Mouse (Mus musculus) heart, adult 2 months (tissue): ENCODE data around the gene Itprid2. TPM values are rescaled to one million over a fixed set of nuclear protein-coding genes. Genes with fewer than 3 reads are reported as not detected.

ENCODE experiments used
- DNase-seq, 2 experiments: peaks; one replicate each; pipeline ENCODE4 v3.0.0; 2021
- H3K27ac ChIP-seq: fragments of 200-600 bp; 2 replicates; pipeline ENCODE4 v1.8.1; 2022
- H3K27me3 ChIP-seq: fragments of 200-500 bp; 2 replicates; pipeline ENCODE4 v1.6.1; 2012; ENCODE audit warnings: mild to moderate bottlenecking, low read length, inconsistent platforms, mixed read lengths; ENCODE audit not compliant: control insufficient read depth, insufficient read depth
- H3K36me3 ChIP-seq: fragments of 200-500 bp; 2 replicates; pipeline ENCODE4 v1.6.1; 2012; ENCODE audit warnings: low read length, inconsistent platforms; ENCODE audit not compliant: control insufficient read depth, insufficient read depth
- H3K4me1 ChIP-seq: fragments of 200-500 bp; 2 replicates; pipeline ENCODE4 v1.6.1; 2011; ENCODE audit warnings: low read length; ENCODE audit not compliant: control insufficient read depth, insufficient read depth
- H3K4me3 ChIP-seq: fragments of 200-600 bp; 2 replicates; pipeline ENCODE4 v1.8.1; 2022
- H3K79me2 ChIP-seq: fragments of 200-500 bp; replicated peaks from 2 replicates; pipeline ENCODE4 v1.6.1; 2012; ENCODE audit warnings: mild to moderate bottlenecking, inconsistent platforms, low read length, moderate library complexity, mixed read lengths; ENCODE audit not compliant: control insufficient read depth, insufficient read depth
- H3K9ac ChIP-seq: fragments of 200-500 bp; 2 replicates; pipeline ENCODE4 v1.6.1; 2012; ENCODE audit warnings: low read depth, mild to moderate bottlenecking, control low read depth, inconsistent platforms, low read length, mixed read lengths
- CTCF ChIP-seq: fragments of 200-600 bp; IDR thresholded peaks from 2 replicates; pipeline ENCODE4 v1.8.1; 2022; ENCODE audit warnings: antibody characterized with exemption, mild to moderate bottlenecking, moderate library complexity
- EP300 ChIP-seq: fragments of 200-500 bp; IDR thresholded peaks from 2 replicates; pipeline ENCODE4 v1.6.1; 2011; ENCODE audit warnings: low read depth, low read length, control low read depth; ENCODE audit not compliant: insufficient read depth
- POLR2A ChIP-seq: fragments of 200-500 bp; IDR thresholded peaks from 2 replicates; pipeline ENCODE4 v1.6.1; 2011; ENCODE audit warnings: mild to moderate bottlenecking, low read depth, low read length, control low read depth; ENCODE audit not compliant: insufficient read depth
- WGBS: fragments of 180-500 bp; shearing (Covaris S2); methylation state at CpG from one replicate; pipeline ENCODE4 v1.1.7; 2018; 5-methylcytosine and 5-hydroxymethylcytosine counted together
- intact Hi-C: fragments of 180-260 bp; cut with DNase I; formaldehyde crosslinking; loops from one replicate; pipeline ENCODE4 v1.15.1; 2025
- polyA plus RNA-seq: library from polyadenylated mRNA; depleted of rRNA; stranded (reverse); fragments of >200 nt; gene quantifications from 2 replicates; pipeline ENCODE4 v1.2.3, GENCODE M21; 2012
- total RNA-seq, 2 experiments: library from RNA; stranded (reverse); gene quantifications; 2 replicates each; pipeline ENCODE4 v1.2.3; 2021

Itprid2 gene
- total and polyA plus RNA-seq, 3 experiments = 6.5 to 24.0 (median 19.3) TPM

DNA sequence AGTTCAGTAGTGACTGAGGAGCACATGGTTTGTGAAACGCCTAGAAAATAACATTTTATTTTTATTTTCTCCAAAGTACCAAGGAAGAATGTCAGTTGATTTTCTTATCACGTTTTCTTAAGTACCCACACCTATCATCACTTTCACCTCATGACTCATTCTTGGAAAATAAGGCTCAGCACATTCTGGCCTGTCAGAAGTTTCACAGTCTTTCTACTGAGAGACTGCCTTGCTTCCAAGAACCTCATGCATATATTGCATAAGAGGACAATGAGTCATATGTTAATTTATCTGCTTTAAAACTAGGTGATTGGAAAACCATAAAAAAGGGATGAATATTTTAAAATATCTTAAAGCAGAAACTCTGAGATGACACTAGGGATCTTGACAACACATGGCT lies 63.0 kb downstream of the Itprid2 start:
- no peak overlapping the region for H3K27ac ChIP-seq
- no peaks in the 10 kb centered on the region for H3K79me2 ChIP-seq
- no peak overlapping the region for H3K4me3 ChIP-seq
- intact Hi-C loops = no loop called here
- DNase-seq = no peak
- no peak for TF ChIP-seq POLR2A
- TF ChIP-seq CTCF = no peak
- no peak for TF ChIP-seq EP300
- no peak overlapping the region for H3K9ac ChIP-seq
- no peaks in the 10 kb centered on the region for H3K27me3 ChIP-seq
- 34% methylated on average over 2 of the region's 2 CpGs for WGBS
- no peaks in the 10 kb centered on the region for H3K4me1 ChIP-seq
- no peaks in the 10 kb centered on the region for H3K36me3 ChIP-seq

DNA sequence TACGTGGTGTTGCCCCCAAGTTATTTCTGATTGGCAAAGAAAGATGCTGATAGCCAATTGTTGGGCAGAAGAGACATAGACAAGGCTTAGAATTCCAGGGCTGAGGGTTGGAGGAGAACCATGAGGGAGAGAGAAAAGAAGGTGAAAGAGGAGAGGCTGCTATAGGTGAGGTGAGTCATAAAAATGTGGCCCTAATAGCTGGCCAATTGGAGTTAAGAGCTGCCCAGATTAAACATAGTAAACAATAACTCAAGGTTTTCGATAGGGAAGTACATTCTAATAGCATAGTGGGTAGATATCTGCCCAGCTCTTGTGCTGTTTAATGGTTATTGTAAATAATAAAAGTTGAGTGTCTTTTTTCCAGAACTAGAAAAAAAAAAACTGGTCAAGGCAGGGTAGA lies 69.6 kb downstream of the Itprid2 start:
- Histone ChIP-seq H3K27ac (no peak overlapping the region), H3K27me3 (no peaks in the 10 kb centered on the region), H3K4me1 (peaks cover 2% of the 10 kb centered on the region; the same call in 1 of the 2 replicates), H3K36me3 (no peaks in the 10 kb centered on the region), H3K79me2 (no peaks in the 10 kb centered on the region), H3K9ac (no peak overlapping the region), H3K4me3 (no peak overlapping the region)
- no peak for DNase-seq
- intact Hi-C loops = no loop called here
- 80% methylated on average over 2 of the region's 2 CpGs for WGBS
- TF ChIP-seq EP300 (no peak), CTCF (no peak), POLR2A (no peak)

DNA sequence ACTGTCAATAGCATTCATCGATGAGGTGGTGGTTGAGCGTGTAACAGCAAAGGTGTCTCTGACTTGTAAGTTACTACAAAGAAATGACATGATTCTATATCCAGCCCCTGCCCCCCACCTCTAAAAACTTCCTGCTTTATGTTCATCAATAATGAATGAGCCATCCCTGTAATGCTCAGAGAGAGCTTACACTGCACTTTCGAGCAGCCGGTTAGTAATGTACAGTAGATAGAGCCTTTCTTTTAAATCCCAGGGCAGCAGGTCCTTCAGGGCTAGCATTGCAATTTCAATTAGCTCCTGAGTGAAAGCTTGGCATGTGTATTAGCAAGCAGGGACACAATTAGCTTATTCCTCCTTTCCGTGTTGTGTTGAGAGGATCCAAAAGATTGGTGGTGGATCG lies 72.4 kb downstream of the Itprid2 start, which contains the start of gene Ppp1r1c:
Ppp1r1c (plus strand) TSS at position 206 of the 400 bp plus-strand sequence.
- no peak for TF ChIP-seq CTCF
- no peak for TF ChIP-seq EP300
- no peak for TF ChIP-seq POLR2A
- 80% methylated on average over 6 of the region's 6 CpGs for WGBS
- Histone ChIP-seq H3K79me2 (no peaks in the 10 kb centered on the region), H3K4me3 (no peak within 1 kb of the TSS), H3K27me3 (no peaks in the 10 kb centered on the region), H3K27ac (no peak within 1 kb of the TSS), H3K36me3 (no peaks in the 10 kb centered on the region), H3K4me1 (peaks cover 2% of the 10 kb centered on the region; the same call in 1 of the 2 replicates), H3K9ac (no peak within 1 kb of the TSS)
- intact Hi-C loops = no loop called here
- DNase-seq = no peak

DNA sequence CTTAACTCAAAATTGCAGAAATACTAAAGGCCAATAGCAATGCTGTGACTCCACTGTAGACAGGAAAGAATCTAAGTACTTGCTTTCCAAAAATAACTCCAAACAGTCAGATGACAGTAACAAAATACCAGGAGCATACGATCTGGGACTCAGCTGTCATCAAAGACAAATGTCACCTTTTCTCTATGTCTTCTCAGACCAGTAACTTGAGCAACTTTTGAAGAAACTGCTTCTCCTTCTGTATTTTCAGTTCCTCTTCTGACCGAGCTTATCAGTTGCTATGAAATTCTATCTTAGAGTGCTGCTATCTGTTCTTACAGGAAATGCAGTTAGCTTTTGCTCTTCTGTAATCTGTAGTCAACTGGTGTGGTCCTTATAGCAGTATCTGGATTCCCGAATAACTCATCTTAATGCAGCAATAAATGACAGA lies 78.5 kb downstream of the Itprid2 start:
- H3K36me3 ChIP-seq = peaks cover 2% of the 10 kb centered on the region; the same call in 1 of the 2 replicates
- no peak overlapping the region for H3K9ac ChIP-seq
- 15% methylated on average over 3 of the region's 3 CpGs for WGBS
- H3K27me3 ChIP-seq = no peaks in the 10 kb centered on the region
- no peaks in the 10 kb centered on the region; the same call in 1 of the 2 replicates for H3K4me1 ChIP-seq
- peak overlapping the region; percentile 22 for H3K27ac ChIP-seq
- TF ChIP-seq CTCF (no peak), EP300 (no peak), POLR2A (no peak)
- H3K4me3 ChIP-seq = no peak overlapping the region
- no peaks in the 10 kb centered on the region for H3K79me2 ChIP-seq
- intact Hi-C loops = no loop called here
- no peak for DNase-seq

DNA sequence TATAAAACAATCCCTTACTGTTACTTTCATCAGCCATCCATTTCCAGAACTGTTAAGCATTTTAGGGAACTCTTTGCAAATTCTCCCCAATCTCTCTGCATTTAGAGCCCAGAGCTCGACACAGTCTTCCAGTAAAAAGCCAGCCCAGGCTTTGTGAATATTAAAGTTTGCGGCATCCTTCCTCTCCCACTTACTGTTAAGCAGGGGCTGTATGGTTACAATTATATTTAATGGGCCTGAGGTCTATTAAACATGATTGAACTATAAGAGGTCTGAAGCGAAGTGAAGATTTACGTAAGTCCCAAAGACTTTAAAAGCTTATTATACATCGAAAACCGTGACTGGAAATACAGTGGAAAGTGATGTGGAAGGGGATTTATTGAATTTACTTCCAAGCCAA lies 79.6 kb downstream of the Itprid2 start:
- H3K4me1 ChIP-seq = no peaks in the 10 kb centered on the region; the same call in 1 of the 2 replicates
- no peaks in the 10 kb centered on the region for H3K27me3 ChIP-seq
- peaks cover 2% of the 10 kb centered on the region; the same call in 1 of the 2 replicates for H3K36me3 ChIP-seq
- intact Hi-C loops = no loop called here
- H3K4me3 ChIP-seq = no peak overlapping the region
- no peak overlapping the region for H3K27ac ChIP-seq
- no peak for TF ChIP-seq POLR2A
- TF ChIP-seq EP300 = no peak
- no peak for TF ChIP-seq CTCF
- DNase-seq = no peak
- no peaks in the 10 kb centered on the region for H3K79me2 ChIP-seq
- 96% methylated on average over 6 of the region's 6 CpGs for WGBS
- no peak overlapping the region for H3K9ac ChIP-seq

DNA sequence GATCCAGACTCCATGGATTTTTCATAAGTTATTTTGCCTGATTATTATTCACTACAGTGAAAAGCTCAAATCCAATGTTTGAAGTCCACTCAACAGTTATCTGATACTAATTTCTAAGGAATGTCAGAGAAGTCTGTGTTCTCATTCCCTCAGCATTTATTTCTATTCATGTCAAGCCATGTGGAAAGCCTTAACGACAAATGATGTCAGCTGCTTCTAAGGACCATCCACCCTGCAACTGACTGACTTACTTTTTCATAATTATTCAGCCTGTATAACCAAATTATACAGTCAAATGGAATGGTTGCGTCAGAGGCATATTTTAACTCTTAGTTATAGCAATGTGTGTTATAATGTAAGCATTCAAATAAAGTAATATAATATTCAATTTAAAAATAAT lies 80.8 kb downstream of the Itprid2 start:
- WGBS = 83% methylated on average over 2 of the region's 2 CpGs
- H3K27me3 ChIP-seq = no peaks in the 10 kb centered on the region
- no peak overlapping the region for H3K4me3 ChIP-seq
- H3K4me1 ChIP-seq = no peaks in the 10 kb centered on the region; the same call in 1 of the 2 replicates
- H3K79me2 ChIP-seq = no peaks in the 10 kb centered on the region
- TF ChIP-seq CTCF (no peak), EP300 (no peak), POLR2A (no peak)
- DNase-seq = no peak
- intact Hi-C loops = no loop called here
- H3K36me3 ChIP-seq = peaks cover 2% of the 10 kb centered on the region; the same call in 1 of the 2 replicates
- no peak overlapping the region for H3K9ac ChIP-seq
- no peak overlapping the region for H3K27ac ChIP-seq
